ENCODE assay signal across 17 mouse cellular contexts in the genomic region with DNA sequence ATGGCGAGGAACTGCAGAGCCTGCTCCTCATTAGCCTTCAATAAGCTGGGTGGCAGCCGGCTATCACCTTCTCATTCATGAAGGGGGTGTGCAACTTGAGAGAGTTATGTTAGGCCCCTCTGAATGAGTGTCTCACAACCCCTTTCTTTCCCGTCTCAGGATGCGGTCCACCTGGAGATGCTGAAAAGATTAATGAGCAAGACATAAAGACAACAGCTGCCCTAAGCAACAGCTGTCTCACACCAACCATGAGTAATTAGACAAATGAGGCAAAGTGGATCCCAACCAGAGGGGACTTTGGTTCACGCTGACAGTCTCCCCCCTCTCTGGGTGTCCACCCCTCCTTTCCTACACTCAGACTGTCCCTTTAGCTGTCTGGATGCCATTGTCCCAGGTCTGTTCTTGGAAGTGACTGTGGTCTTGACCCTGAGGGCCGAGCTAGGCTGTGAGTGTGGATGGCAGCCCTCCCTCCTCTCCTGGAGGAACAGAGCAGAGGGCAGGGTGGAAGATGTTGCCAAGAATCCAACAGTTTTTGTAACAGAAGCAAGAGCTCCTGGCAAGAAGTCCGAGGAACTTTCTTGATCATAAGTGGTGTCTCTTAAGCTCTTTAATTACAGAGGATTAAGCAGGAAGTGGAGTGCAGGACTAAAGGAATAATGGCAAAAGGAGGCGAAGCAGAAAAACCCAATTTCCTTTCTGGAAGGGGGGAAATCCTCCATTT.
DNase-seq lines count a peak whose midpoint lies in the region; ATAC-seq and TF ChIP-seq lines count a peak whose summit lies in the region.
"Had no signal": no experiment of that assay in that cellular context is flagged by ENCODE, and none has a peak within 500 bp of the region (broad histone marks: within the 10 kb centered on the region; RNA-seq: fewer than 3 reads in every experiment).

No protein-coding gene starts in this region.

- ATAC-seq in kidney, embryonic 14.5 days (ENCODE audit: low FRiP score, low TSS enrichment), result peak; percentile 57; the same call in 1 of the 2 replicates
- ATAC-seq in forebrain, embryonic 12.5 days (ENCODE audit: low FRiP score), result peak; percentile 59
- ATAC-seq: CD4-positive, CD25-positive, alpha-beta regulatory T cell, adult 4 months; lung, postnatal 0 days had no signal

- H3K4me1 ChIP-seq in kidney, embryonic 14.5 days (ENCODE audit: control insufficient read depth, insufficient read depth, low read length), result no peaks in the 10 kb centered on the region
- H3K4me1 ChIP-seq in forebrain, embryonic 12.5 days, result peaks cover 27% of the 10 kb centered on the region
- H3K4me1 ChIP-seq: liver, embryonic 13.5 days had no signal

- no peak overlapping the region for H3K27ac ChIP-seq in kidney, embryonic 14.5 days (ENCODE audit: low read depth, low read length)
- peak overlapping the region; percentile 74 for H3K27ac ChIP-seq in forebrain, embryonic 12.5 days
- H3K27ac ChIP-seq: kidney, embryonic 15.5 days; liver, embryonic 13.5 days; midbrain, embryonic 12.5 days had no signal

- no peak for DNase-seq in kidney, adult 11 months
- DNase-seq in brain, embryonic 14.5 days (ENCODE audit: low read depth), result peak; percentile 83
- peak; percentile 20 for DNase-seq in mesoderm, embryonic 11.5 days (ENCODE audit: low read depth, low spot score)
- DNase-seq in frontal cortex, postnatal 14 days (ENCODE audit: low spot score in 2 of 2), result no peak
- no peak for DNase-seq in gastrocnemius, postnatal 36 days
- DNase-seq: adrenal gland, postnatal 36 days; cerebellum, postnatal 14 days; heart, postnatal 4 days; liver, embryonic 13.5 days; thymus, adult 18-20 months had no signal

- H3K36me3 ChIP-seq in kidney, embryonic 14.5 days (ENCODE audit: control insufficient read depth, insufficient read depth, low read length), result no peaks in the 10 kb centered on the region; the same call in 1 of the 2 replicates
- no peaks in the 10 kb centered on the region for H3K36me3 ChIP-seq in forebrain, embryonic 12.5 days (replicated peaks)
- H3K36me3 ChIP-seq: liver, embryonic 13.5 days; midbrain, embryonic 12.5 days; neural tube, embryonic 13.5 days had no signal

- no peaks in the 10 kb centered on the region for H3K27me3 ChIP-seq in kidney, embryonic 14.5 days (ENCODE audit: control insufficient read depth, insufficient read depth, low read length)
- peaks cover 5% of the 10 kb centered on the region; the same call in 1 of the 2 replicates for H3K27me3 ChIP-seq in forebrain, embryonic 12.5 days
- H3K27me3 ChIP-seq: kidney, embryonic 15.5 days; liver, embryonic 13.5 days; midbrain, embryonic 12.5 days; neural tube, embryonic 13.5 days had no signal

- 0 out of 2 replicates have a peak, but pooled peaks cover 2% of the 10 kb centered on the region for H3K9me3 ChIP-seq in kidney, embryonic 14.5 days (ENCODE audit: control insufficient read depth, low read length)
- no peaks in the 10 kb centered on the region for H3K9me3 ChIP-seq in forebrain, embryonic 12.5 days
- H3K9me3 ChIP-seq: kidney, embryonic 15.5 days; liver, embryonic 13.5 days; midbrain, embryonic 12.5 days; neural tube, embryonic 13.5 days had no signal

- 33% methylated on average over 8 of the region's 8 CpGs for WGBS in kidney, embryonic 14.5 days
- 26% methylated on average over 8 of the region's 8 CpGs for WGBS in forebrain, embryonic 12.5 days

- no peak overlapping the region for H3K4me3 ChIP-seq in kidney, embryonic 14.5 days (ENCODE audit: low read length)
- H3K4me3 ChIP-seq in forebrain, embryonic 12.5 days (replicated peaks), result no peak overlapping the region
- H3K4me3 ChIP-seq: kidney, embryonic 15.5 days; liver, embryonic 13.5 days; midbrain, embryonic 12.5 days; neural tube, embryonic 13.5 days had no signal

- H3K4me2 ChIP-seq in kidney, embryonic 14.5 days (replicated peaks; ENCODE audit: low read depth, low read length), result no peak overlapping the region
- H3K4me2 ChIP-seq in forebrain, embryonic 12.5 days, result no peak overlapping the region
- H3K4me2 ChIP-seq: kidney, embryonic 15.5 days; liver, embryonic 13.5 days; midbrain, embryonic 12.5 days; neural tube, embryonic 13.5 days had no signal

- no peak overlapping the region for H3K9ac ChIP-seq in kidney, embryonic 14.5 days (ENCODE audit: low read depth, low read length)
- H3K9ac ChIP-seq in forebrain, embryonic 12.5 days, result no peak overlapping the region
- H3K9ac ChIP-seq: kidney, embryonic 15.5 days; liver, embryonic 13.5 days; midbrain, embryonic 12.5 days; neural tube, embryonic 13.5 days had no signal

- intact Hi-C loops in gastrocnemius, postnatal 36 days (cut with DNase I), result no loop called here

- TF ChIP-seq CTCF in brain, embryonic 14.5 days (IDR thresholded peaks at IDR 0.05; ENCODE audit: borderline replicate concordance, extremely low read depth, insufficient read depth, insufficient read length), result no peak

- TF ChIP-seq POLR2A in brain, embryonic 14.5 days (IDR thresholded peaks at IDR 0.05; ENCODE audit: borderline replicate concordance, extremely low read depth, insufficient read depth, insufficient read length, poor library complexity, severe bottlenecking), result no peak

Comparison
In these comparisons a context has a peak if more than half of its experiments do, and no peak if none do; other contexts are left out.
1. DNase-seq: peak in brain, embryonic 14.5 days (single experiment) and mesoderm, embryonic 11.5 days (single experiment); none in kidney, adult 11 months (single experiment), frontal cortex, postnatal 14 days (0 of 2) and gastrocnemius, postnatal 36 days (0 of 2).